Mouse (Mus musculus): Measurements from ENCODE around the gene Tab2.

GRCm38 (mm10) chr10:7932958-7933357 is 23.1 kb downstream of the Tab2 start:
- no peak for TF ChIP-seq POLR2A (IDR thresholded peaks at IDR 0.05; ENCODE audit: insufficient read depth, low read length)
- no peak for TF ChIP-seq EP300 (IDR thresholded peaks at IDR 0.05; ENCODE audit: insufficient read depth, low read depth, low read length)
- no peak for TF ChIP-seq CTCF (IDR thresholded peaks at IDR 0.05; ENCODE audit: low read depth, low read length)
